Mouse (Mus musculus) cerebellum, adult 8-10 months (tissue): ENCODE measurements around the gene Pard6b.

ENCODE experiments used
- DNase-seq: peaks from one replicate; pipeline ENCODE4 v3.0.0; 2022

Gene Pard6b

DNA sequence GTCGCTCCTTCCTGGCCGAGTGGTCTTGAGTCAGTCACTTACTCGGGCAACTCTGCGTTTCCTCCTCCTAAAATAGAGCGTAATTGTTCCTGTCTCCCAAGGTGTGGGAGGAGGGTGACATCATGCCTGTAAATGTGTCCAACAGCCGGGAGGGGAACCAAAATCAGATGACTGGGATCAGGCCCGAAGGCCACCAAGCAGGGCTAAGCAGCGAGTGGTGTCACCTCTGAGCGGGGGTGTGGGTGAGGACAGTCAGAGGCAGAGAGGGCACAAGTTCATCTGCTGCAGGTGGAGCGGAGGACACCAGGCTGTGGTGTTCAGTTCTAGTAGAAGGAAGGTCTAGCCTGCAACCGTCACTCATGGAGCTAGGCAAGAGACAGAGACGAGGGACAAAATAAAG, 17.1 kb upstream of the Pard6b start:
- DNase-seq: no peak

GRCm38 (mm10) chr2:168065511-168065910, 15.3 kb upstream of the Pard6b start:
- no peak for DNase-seq

GRCm38 (mm10) chr2:168066783-168067182, 14.0 kb upstream of the Pard6b start:
- DNase-seq: no peak

DNA sequence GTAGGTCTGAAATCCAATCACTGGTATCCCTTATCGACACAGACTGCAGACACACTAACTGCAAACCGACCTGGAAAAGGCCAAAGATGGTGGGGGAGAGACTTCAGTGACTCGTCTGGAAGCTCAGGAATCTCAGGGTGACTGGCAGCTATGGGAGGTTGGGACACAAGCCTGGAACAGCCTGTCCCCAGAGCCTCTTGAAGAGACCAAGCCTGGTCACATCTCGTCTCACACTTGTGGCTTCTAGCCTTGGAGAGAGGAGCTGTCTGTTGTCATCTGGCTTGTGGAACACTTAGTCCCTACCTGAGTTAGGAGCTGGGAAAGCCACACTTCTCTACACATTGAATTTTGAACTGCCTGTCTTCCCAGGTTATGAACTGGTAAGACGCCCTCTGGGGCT, 10.4 kb upstream of the Pard6b start:
- no peak for DNase-seq

DNA sequence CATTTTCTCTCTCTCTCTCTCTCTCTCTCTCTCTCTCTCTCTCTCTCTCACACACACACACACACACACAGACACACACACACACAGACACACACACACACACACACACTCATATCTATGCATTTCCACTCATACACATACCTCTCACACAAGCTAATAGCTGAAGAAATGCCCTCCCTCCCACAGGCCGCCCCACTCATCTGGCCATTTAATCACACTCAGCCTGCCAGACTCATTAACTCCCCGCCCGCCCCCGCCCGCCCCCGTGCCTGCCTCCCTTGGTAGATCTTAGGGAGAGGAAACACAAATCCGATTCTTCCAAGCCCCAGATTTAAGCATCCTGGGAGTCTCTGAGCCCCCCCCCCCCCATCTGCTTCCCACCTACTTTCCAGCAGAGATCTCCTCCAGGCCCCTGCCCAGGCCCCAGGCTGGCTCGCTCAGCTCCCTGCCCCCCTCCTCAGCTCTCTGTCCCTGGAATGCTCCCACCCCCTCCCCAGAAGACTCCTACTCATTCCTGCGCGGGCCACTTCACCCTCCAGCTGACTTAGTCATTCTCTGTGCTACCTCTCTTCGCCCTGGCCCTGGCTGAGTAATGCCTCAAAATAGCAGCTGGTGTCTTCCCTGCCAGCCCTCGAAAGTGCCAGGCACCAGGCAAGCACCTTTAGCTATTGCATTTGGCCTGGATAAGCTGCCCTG, 8.2 kb upstream of the Pard6b start:
- DNase-seq: no peak

DNA sequence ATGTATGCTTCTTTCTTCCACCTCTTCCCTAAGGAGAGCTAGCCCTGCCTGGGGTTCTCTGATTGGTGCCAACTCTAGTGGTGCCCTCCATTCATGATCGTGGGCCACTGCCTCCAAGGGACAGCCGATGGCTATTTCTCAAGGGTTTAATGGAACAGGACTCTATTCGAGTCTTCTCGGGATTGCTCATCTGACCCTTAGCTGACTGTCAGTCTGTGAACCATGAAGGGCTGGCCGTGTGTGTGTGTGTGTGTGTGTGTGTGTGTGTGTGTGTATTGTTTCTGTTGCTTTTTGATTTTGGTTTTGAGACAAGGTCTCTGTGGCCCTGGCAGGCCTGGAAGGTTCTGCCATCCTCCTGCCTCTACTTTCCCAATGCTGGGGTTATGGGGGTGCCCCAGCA, 7.1 kb upstream of the Pard6b start:
- no peak for DNase-seq

DNA sequence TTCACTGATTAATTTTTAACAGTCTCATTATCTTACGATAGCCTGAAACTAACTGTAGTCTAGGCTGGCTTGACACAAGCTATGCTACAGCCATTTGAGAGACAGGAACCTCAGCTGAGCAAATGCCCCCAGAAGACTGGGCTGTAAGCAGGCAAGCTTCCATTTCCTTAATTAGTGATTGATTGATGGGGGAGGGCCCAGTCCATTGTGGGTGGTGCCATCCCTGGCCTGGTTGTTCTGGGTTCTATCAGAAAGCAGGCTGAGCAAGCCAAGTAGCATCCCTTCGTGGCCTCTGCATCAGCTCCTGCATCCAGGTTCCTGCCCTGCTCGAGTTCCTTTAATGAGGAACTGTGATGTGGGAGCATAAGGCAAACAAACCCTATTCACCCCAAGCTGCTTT, 6.3 kb upstream of the Pard6b start:
- no peak for DNase-seq

- no peak for DNase-seq
Observed at GRCm38 (mm10) chr2:168076840-168077576, 3.8 kb upstream of the Pard6b start.

DNA sequence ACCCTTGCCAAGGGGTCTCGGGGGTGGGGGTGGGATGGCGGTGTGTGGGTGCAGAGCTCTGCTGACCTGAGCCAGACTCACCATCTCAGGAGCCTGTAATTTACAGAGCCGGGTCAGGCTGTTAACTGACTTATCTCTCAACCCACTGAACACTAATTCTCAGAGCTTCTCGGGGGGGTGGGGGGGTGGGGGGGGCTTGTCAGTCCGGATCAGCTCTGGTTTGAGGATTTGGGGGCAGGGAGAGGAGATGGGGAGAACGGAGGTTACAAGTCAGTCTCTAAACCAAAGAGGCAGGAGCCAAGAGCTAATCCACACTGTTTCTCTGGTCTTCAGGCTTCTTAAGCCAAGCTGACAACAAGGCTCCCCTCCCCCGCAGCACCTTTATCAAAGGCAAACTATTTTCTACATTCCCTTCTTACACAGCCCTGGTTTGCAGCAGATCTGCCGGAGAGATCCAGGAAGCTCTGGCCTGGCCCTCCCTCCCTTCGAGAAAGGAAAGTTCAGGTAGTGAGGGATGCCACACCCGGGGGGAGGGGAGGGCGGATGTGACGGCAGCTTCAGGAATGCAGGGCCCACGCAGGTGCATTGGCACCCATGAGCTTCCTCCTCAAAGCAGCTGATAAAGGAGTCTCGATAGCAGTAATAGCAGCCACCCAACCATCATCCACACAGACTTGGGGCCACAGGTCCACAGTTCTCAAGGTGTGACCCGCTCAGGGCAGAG, 2.5 kb upstream of the Pard6b start:
- DNase-seq: no peak

DNA sequence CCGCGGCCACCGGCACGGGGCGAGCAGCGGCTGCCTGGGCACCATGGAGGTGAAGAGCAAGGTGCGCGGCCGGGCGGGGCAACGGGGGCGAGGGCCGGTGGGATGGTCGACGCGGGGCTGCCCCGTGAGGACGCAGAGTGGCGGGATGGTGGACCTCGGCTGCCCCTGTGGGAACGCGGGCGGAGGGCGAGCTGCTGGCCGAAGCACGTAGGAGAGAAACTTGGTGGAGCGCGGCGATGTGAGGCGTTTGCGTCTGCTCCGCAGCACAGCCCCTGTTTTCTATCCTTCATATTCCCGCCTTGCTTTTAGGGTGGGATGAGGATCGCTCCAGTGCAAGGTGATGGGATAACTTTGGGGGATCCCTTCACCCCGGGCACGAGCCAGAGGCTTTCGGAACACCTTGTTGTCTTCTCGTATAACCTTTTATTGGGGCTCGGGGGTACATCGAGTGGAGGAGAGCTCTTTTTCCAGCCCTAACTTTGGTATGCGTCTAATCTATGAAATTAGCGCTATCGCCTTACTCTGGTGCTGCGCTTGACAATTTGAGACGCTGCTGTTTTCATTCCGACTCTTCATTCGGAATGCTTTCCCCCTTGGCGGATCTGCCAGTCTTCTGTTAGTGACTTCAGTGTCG, 612 bp downstream of the Pard6b start:
- no peak for DNase-seq

DNA sequence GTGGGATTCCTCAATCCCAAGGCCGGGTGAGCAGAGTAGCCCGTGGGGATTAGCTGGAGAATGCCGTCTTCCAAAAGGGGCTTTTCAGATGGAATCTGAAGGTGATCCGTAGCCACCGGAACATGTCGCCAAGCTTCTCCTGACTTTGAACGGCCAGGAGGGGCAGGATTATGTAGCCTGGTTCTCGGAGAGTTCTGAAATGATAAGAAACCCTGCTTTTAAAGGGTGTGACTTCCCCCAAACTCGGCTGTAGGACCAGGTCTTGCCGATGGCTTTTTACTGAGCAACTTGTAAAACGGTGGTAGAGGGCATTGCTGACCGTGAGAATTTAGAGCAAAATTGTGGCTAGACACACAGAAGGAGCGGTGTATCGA, 1.1 kb downstream of the Pard6b start:
- peak; percentile 36 for DNase-seq

DNA sequence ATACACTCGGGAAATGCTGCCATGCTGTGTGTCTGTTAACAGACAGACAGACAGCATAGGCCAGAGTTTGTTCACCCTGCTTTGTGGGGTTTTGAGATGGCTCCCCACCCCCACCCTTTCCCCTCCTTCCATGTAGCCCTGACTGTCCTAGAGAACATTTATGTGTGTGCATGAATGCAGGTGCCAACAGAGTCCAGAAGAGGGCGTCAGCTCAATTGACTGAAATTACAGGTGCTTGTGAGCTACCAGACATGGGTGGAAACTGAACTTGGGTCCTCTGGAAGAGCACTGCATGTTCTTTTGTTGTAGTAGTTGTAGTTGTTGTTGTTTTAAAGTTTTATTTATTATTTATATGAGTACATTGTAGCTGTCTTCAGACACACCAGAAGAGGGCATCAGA, 2.8 kb downstream of the Pard6b start:
- no peak for DNase-seq

GRCm38 (mm10) chr2:168084228-168084627, 3.4 kb downstream of the Pard6b start:
- no peak for DNase-seq

DNA sequence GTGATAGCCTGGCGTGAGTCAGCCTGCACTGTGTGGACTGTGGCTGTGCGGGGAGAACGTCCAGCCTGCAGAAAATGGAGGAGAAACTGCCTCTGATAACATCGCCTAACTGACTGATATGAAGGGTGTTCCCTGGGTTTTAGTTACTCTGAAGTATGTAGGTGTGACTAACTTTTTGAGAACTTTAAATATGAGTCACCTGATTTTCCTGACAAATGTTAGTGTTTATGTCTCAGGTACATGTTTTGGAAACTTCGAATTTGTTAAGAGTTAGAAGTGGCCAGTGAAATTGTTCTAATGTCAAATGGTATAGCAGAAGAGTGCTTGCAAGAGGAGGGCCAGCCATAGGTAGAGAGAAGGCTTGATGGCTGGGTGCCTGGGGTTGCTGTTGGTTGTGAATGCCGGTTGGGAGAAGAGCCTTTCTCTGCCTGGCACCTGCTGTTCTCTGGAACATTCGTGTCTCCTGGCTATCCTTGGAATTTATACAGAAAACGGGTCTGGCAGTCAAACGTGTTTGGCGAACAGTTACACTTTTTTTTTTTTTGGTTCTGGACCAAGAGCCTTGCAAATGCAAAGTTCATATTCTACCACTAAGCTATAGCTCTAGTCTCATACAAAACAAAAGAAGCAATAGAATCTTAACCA, 4.9 kb downstream of the Pard6b start:
- DNase-seq: no peak

DNA sequence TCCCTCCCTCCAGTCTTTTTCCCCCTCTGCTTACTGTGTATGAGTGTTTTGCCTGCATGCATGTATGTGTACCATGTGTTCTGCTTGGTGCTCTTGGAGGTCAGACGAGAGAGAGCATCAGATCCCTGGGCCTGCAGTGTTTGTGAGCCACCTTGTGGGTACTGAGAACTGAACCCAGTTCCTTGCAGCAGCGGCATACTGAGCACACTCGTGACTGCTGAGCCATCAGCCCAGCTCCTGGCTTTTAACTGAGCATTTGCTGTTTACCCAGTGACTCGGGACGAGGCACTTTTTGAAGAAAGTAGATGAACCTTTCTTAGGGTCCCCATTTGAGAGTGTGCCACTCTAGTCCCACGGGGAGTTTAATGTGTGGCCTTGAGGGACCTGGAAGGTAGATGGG, 5.5 kb downstream of the Pard6b start:
- no peak for DNase-seq

GRCm38 (mm10) chr2:168086839-168087238, 6.0 kb downstream of the Pard6b start:
- no peak for DNase-seq

DNA sequence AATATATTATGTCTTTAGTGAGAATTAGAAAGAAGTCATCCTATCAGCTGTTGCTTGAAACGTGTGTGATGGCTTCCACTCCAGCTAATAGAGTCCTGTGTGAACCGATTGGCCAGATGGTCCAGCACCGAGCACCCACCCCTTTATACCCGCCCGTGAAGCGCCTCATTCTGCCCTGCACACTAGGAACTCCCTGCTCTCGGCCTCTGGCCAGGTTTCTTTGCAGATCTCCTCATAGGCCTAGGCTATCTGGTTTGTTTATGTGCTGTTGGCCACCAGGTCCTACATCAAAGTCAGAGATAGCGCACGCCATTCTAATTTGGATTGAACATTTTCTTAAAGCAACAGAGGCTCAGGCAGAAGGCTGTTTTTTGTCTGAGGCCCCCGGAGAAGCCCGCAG, 10.8 kb downstream of the Pard6b start:
- no peak for DNase-seq

DNA sequence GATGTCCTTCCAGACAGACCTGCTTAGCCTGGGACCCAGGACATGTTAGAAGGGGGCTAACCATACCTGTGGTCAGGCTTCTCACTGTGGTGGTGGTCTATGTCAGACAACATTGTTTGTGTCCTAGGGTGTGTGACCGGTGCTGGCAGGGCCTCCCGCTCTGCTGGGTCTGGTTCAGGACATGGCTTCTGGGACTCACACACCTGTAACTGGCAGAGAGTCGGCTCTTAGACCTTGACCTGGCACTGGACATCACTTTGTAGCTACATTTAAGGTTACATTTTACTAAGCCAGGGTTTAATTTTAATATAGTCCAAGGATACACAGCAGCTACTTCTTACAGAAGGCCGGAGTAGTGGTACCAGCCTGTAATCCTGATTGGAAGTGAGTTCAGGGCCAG, 12.3 kb downstream of the Pard6b start:
- DNase-seq: no peak

- no peak for DNase-seq
Observed at GRCm38 (mm10) chr2:168095077-168095476, 14.3 kb downstream of the Pard6b start.

- no peak for DNase-seq
Observed at GRCm38 (mm10) chr2:168096487-168096886, 15.7 kb downstream of the Pard6b start.

- DNase-seq: peak; percentile 50
Observed at GRCm38 (mm10) chr2:168098040-168098439, 17.2 kb downstream of the Pard6b start.

- DNase-seq: no peak
Observed at GRCm38 (mm10) chr2:168100008-168100407, 19.2 kb downstream of the Pard6b start.

- no peak for DNase-seq
Observed at GRCm38 (mm10) chr2:168101805-168102204, 21.0 kb downstream of the Pard6b start.
